Mouse (Mus musculus): ENCODE data around the gene Olfr318.
"Not testable (repeated sequence)": the region's sequence is repeated elsewhere in the genome, so short reads cannot be mapped to it uniquely, and the experiment has no call there.

The Olfr318 gene

GRCm38 (mm10) chr11:58723914-58724313, at the start of gene Olfr318:
Gene Olfr318, minus strand, starts transcription at chr11:58724014.
- DNase-seq, result no peak

GRCm38 (mm10) chr11:58772888-58773287, 49.1 kb upstream of the Olfr318 start, which contains the start of gene Olfr315:
Gene Olfr315, plus strand, starts transcription at chr11:58773188.
- no peak for DNase-seq

GRCm38 (mm10) chr11:58752434-58752833, 28.6 kb upstream of the Olfr318 start, which contains the start of gene Olfr316:
Gene Olfr316, plus strand, starts transcription at chr11:58752734.
- no peak for DNase-seq

GRCm38 (mm10) chr11:58751096-58751495, 27.3 kb upstream of the Olfr318 start:
- not testable (repeated sequence) for DNase-seq

GRCm38 (mm10) chr11:58738792-58739262, 15.0 kb upstream of the Olfr318 start, which contains the start of gene Olfr317:
Gene Olfr317, minus strand, starts transcription at chr11:58739212.
- DNase-seq, result no peak

- peak; percentile 1 for DNase-seq
Measured at GRCm38 (mm10) chr11:58733372-58733771, 9.6 kb upstream of the Olfr318 start.

- not testable (repeated sequence) for DNase-seq
Measured at GRCm38 (mm10) chr11:58727896-58728650, 4.3 kb upstream of the Olfr318 start.

GRCm38 (mm10) chr11:58719701-58720100, 4.1 kb downstream of the Olfr318 start:
- DNase-seq, result no peak

GRCm38 (mm10) chr11:58717723-58718122, 6.1 kb downstream of the Olfr318 start:
- not testable (repeated sequence) for DNase-seq

- no peak for DNase-seq
Measured at GRCm38 (mm10) chr11:58709086-58709485, 14.7 kb downstream of the Olfr318 start.

- DNase-seq, result no peak
Measured at GRCm38 (mm10) chr11:58698862-58699261, 25.0 kb downstream of the Olfr318 start, which contains the start of gene Olfr319. Gene Olfr319, plus strand, starts transcription at chr11:58699162.

- DNase-seq, result no peak
Measured at GRCm38 (mm10) chr11:58680799-58681198, 43.0 kb downstream of the Olfr318 start, which contains the start of gene Olfr320. Gene Olfr320, plus strand, starts transcription at chr11:58681099.

GRCm38 (mm10) chr11:58671825-58672224, 52.0 kb downstream of the Olfr318 start:
- no peak for DNase-seq

- DNase-seq, result no peak
Measured at GRCm38 (mm10) chr11:58669252-58669651, 54.6 kb downstream of the Olfr318 start.

All from lung, postnatal 36 days (tissue).